Mouse (Mus musculus): Measurements from ENCODE around the gene Tmem179.

The Tmem179 gene

DNA sequence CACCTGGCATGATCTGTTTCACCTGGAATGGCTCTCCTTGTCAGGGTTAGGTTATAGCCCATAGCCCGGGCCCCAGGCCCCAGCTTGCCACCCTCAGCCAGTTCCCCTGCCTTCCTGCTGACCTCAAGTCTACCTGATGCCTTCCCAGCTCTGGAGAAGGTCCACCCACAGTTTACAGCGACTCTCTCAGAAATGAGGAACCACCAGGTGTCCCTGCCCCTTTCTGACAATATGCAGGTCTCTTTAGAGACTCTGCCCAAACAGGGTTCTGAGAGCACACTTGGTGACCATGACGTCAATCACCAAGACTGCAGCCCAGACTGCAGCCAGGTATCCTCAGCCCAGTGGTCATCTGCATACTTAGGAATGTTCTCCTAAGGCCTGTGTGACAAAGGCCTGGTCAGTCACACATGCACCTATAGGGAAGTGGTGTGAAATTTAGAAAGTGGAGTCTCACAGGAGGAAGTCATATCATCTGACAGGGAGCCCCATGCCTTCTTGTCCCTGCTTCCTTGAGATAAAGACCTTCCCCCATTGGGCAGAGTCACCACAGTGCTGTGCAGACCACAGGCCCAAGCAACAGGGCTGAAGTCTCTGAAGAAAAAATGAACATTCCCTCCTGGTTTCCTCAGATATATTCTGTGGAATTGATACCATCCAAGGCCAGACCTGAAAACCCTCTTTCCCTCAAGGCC lies 52.6 kb downstream of the Tmem179 start:
- DNase-seq (ENCODE audit: low read depth, low spot score) = no peak

DNA sequence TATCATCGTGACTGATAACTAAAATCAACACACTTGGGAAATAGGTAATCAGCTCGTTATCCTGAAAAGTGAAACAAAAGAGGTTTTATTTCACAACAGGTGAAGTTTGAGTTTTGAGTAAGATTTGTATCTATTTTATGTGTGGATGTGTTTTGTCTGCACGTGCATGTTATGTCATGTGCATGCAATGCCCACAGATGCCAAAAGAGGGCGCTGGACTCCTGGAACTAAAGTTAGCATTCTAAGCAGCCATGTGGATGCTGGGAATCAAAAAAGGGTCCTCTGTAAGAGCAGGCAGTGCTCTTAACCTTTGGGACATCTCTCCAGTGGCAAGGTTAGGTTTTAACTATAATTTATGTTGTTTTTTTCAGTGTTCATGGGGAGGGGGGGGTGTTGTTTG lies 53.3 kb downstream of the Tmem179 start:
- DNase-seq (ENCODE audit: low read depth, low spot score) = no peak

DNA sequence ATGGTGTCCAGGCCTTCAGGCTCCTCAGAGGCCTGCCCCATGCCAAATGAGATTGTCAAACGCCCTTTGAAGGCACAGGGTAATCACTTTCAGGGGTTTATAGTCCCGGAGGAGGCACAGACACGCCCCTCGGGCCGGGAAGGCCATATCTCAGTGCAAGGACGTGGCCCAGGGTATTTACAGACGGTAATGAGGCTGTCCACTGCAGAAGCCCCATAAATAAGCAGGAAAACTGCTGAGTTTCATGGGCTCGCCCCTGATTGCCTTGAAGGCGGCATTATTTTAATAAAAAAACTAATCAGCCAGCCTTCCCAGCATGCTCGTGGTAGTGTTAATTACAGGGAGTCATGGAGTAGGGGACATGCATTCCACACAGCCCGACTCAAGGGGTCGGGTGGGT lies 54.1 kb downstream of the Tmem179 start:
- DNase-seq (ENCODE audit: low read depth, low spot score) = no peak

DNA sequence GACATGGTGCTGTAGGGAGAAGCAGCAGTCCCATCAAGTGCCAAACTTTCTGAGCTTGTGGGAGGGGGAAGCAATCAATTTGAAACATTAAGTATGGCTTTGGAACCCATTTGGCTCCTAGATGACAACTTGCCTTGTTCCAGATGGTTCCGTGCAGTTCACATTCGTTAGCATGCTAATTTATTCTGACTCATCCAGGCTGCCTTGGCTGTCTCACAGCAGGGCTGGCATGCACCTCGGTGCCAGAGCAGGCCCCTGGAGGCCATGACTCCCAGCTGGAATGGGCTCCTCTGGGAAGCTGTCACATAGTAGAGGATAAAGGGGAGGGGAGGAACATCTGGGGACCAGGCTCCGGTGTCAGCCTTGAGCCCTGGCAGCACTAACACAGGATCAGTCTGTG lies 58.7 kb downstream of the Tmem179 start:
- DNase-seq (ENCODE audit: low read depth, low spot score) = peak; percentile 94

DNA sequence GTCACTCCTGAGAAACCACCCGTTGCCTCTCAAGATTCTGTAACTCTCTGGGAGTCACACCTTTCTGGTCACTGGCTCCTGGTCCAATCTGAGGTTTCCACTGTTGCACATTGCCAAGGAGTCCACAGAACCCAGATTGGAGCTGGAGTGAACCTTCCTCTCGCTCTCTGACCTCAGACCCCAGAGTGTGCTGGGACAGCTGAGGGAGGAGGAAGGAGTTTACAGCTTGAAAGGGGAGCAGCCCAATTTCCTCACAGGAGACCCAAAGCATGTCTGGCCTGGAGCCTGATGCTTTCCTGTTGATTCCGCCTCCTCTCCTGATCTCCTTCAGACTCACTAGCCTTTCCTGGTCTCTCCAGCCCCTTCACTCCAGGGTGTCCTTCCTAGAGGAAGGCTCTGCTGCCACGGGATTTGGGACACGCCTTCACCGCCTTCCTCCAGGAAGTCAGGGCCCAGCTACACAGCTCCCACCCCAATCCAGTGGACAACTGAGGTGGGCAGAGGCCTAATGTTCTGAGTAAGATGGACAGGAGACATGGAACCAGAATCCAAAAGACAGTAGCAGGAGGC lies 60.3 kb downstream of the Tmem179 start:
- DNase-seq (ENCODE audit: low read depth, low spot score) = no peak

DNA sequence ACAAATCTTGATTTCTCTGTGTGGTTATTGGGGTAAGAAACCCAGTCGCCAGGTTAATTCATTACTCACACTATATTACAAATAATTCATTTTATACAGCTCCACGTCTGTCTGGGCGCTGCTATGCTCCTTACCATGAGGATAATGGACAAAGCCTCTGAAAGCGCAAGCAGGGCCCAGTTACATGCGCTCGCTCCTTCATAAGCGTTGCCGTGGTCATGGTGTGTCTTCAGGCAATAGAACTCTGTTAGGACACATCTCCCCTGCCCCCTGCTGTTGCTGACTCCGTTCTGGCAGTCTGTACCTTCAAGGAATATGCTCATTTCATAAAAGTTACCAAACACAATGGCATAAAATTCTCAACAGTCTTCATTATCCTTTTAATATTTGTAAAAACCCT lies 64.7 kb downstream of the Tmem179 start:
- no peak for DNase-seq (ENCODE audit: low read depth, low spot score)

DNA sequence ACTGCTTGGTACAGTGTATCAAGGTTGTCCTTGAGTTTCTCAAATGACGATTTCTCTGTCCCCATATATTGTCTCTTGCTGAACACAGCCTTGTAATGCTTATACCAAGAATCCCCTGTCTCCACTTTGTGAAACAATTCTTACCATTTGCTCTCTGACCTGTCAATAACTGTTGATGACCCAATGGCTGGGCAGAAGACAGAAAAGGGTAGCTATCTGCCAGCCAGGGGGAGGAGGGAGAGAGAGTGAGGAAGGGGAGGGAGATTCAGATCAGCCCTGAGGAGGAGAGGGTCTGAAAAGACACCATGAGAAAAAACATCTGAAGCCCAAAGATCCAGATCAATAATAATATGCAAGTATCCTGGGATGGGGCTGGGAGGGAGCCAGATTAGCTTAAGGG lies 65.2 kb downstream of the Tmem179 start:
- no peak for DNase-seq (ENCODE audit: low read depth, low spot score)

DNA sequence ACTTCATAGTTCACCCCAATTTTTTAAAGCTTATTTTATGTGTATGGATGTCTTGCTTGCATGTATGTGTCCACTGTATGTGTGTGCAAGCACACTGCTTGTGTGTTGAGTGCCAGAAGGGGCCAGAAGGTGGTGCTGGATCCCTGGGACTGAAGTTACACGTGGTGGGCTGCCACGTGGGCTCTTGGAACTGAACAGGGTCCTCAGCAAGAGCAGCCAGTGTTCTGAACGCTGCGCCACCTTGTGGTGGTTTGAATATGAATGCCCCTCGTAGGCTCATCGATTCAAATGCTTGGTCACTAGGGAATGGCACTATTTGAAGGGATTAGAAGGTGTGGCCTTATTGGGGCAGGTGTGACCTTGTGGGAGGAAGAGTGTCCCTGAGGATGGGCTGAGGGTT lies 65.7 kb downstream of the Tmem179 start:
- DNase-seq (ENCODE audit: low read depth, low spot score) = peak; percentile 73

Data from brain, adult 2 months (tissue).